Mouse (Mus musculus) frontal cortex, postnatal 10 days (tissue): ENCODE measurements at regions not wholly inside any gene's neighbourhood (a gene's known extent, or its start where the extent isn't known, plus 50 kb on each side); places are given as distances from the start of the nearest gene placed in this dataset.

ENCODE experiments used
- DNase-seq, 2 experiments: peaks; one replicate each; pipeline ENCODE4 v3.0.0; 2022; ENCODE audit warnings: low spot score in 2 of 2, mixed read lengths in 1 of 2

- no peak for DNase-seq
These were observed 1373.9 kb upstream of the Zeb2 start for GRCm38 (mm10) chr2:46491081-46491480.

GRCm38 (mm10) chr2:46468936-46469629 is 1351.9 kb upstream of the Zeb2 start:
- no peak for DNase-seq

- no peak for DNase-seq
These were observed 1348.2 kb upstream of the Zeb2 start for GRCm38 (mm10) chr2:46465389-46465788.

GRCm38 (mm10) chr2:46464913-46465312 is 1347.7 kb upstream of the Zeb2 start:
- no peak for DNase-seq

- no peak for DNase-seq
These were observed 1345.5 kb upstream of the Zeb2 start for GRCm38 (mm10) chr2:46462670-46463069.

- DNase-seq: no peak
These were observed 1333.5 kb upstream of the Zeb2 start for GRCm38 (mm10) chr2:46450698-46451097.

GRCm38 (mm10) chr2:46445306-46445705 is 1328.1 kb upstream of the Zeb2 start:
- no peak for DNase-seq

GRCm38 (mm10) chr2:46443686-46444180 is 1326.5 kb upstream of the Zeb2 start:
- DNase-seq: peak in 1 of 2 experiments; percentile 20

- DNase-seq: no peak
These were observed 1326.0 kb upstream of the Zeb2 start for GRCm38 (mm10) chr2:46443061-46443685.

GRCm38 (mm10) chr2:46442576-46442975 is 1325.4 kb upstream of the Zeb2 start:
- no peak for DNase-seq

- no peak for DNase-seq
These were observed 1324.7 kb upstream of the Zeb2 start for GRCm38 (mm10) chr2:46441927-46442326.

- DNase-seq: no peak
These were observed 1324.2 kb upstream of the Zeb2 start for GRCm38 (mm10) chr2:46441348-46441747.

- DNase-seq: no peak
These were observed 1322.8 kb upstream of the Zeb2 start for GRCm38 (mm10) chr2:46440038-46440437.

GRCm38 (mm10) chr2:46418281-46418680 is 1301.1 kb upstream of the Zeb2 start:
- no peak for DNase-seq

- no peak for DNase-seq
These were observed 1285.3 kb upstream of the Zeb2 start for GRCm38 (mm10) chr2:46402373-46403114.

- DNase-seq: no peak
These were observed 1277.0 kb upstream of the Zeb2 start for GRCm38 (mm10) chr2:46394161-46394560.

GRCm38 (mm10) chr2:46372847-46373461 is 1255.8 kb upstream of the Zeb2 start:
- DNase-seq: no peak

- DNase-seq: no peak
These were observed 1254.6 kb upstream of the Zeb2 start for GRCm38 (mm10) chr2:46371755-46372154.

GRCm38 (mm10) chr2:46370949-46371348 is 1253.8 kb upstream of the Zeb2 start:
- DNase-seq: no peak

- no peak for DNase-seq
These were observed 1251.7 kb upstream of the Zeb2 start for GRCm38 (mm10) chr2:46368882-46369281.

GRCm38 (mm10) chr2:46366135-46366485 is 1248.9 kb upstream of the Zeb2 start:
- no peak for DNase-seq

- no peak for DNase-seq
These were observed 1248.4 kb upstream of the Zeb2 start for GRCm38 (mm10) chr2:46365428-46366134.
